Mouse (Mus musculus): ENCODE data around the gene Ugt2b37.
"Not testable (repeated sequence)": the region's sequence is repeated elsewhere in the genome, so short reads cannot be mapped to it uniquely, and the experiment has no call there.

- not testable (repeated sequence) for TF ChIP-seq EP300, CTCF (IDR thresholded peaks at IDR 0.05; ENCODE audit: low read depth)
Observed at GRCm38 (mm10) chr5:87254676-87255075, at the start of gene Ugt2b37.
